Mouse (Mus musculus) small intestine, adult 2 months (tissue): ENCODE data around the gene Grn.

ENCODE experiments used
- CTCF ChIP-seq: fragments of 200-500 bp; IDR thresholded peaks from 2 replicates; pipeline ENCODE4 v1.5.1; 2012; ENCODE audit warnings: low read depth, mild to moderate bottlenecking, control low read depth, inconsistent platforms, low read length, moderate library complexity, mixed read lengths; ENCODE audit not compliant: insufficient replicate concordance, insufficient read length; ENCODE audit errors: extremely low read depth
- POLR2A ChIP-seq: fragments of 200-500 bp; IDR thresholded peaks from 2 replicates; pipeline ENCODE4 v1.6.1; 2012; ENCODE audit warnings: low read depth, mild to moderate bottlenecking, control low read depth, inconsistent platforms, low read length, moderate library complexity

DNA sequence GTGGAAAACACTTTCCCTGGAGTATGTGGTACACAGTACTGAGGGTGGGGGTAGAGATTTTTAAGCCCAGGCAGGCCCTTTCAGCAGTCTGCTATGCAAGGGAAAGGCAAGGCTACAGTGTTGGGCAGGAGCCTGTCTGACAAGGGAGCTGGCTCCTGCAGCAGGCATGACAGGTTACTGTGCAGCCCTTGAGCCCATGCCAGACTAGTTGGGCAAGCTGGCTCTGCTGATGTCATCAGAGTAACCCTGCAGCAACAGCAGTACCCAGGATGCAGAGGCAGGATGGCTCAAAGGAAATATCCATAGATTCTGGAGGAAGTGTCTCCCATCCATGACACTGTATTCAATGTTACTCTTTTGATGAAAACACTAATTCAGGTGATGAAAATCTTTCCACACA is 11.2 kb upstream of the Grn start:
- no peak for TF ChIP-seq CTCF
- TF ChIP-seq POLR2A: no peak
